Mouse (Mus musculus): ENCODE measurements around the gene Gprc5c. TPM values are rescaled to one million over a fixed set of nuclear protein-coding genes. Genes with fewer than 3 reads are reported as not detected.

The Gprc5c gene
- polyA plus RNA-seq, 1 experiment from 2014 or later = 18.0 TPM

- peak; percentile 79 for ATAC-seq (ENCODE audit: insufficient number of reproducible peaks, insufficient read depth, low FRiP score, low read depth)
- Histone ChIP-seq H3K36me3 (ENCODE audit: control insufficient read depth, insufficient read depth, low read length) (no peaks in the 10 kb centered on the region), H3K4me3 (ENCODE audit: control insufficient read depth in 1 of 2, insufficient read depth in 1 of 2, low read depth in 1 of 2, low read length in 2 of 2) (no peak overlapping the region), H3K9ac (ENCODE audit: low read length) (peak overlapping the region; percentile 52; the same call in 1 of the 2 replicates), H3K4me1 (ENCODE audit: control insufficient read depth in 2 of 2, insufficient read depth in 2 of 2, low read length in 2 of 2) (peaks cover 11 to 14% of the 10 kb centered on the region in 2 experiments), H3K4me2 (ENCODE audit: low read length) (peak overlapping the region; percentile 25), H3K27me3 (ENCODE audit: control insufficient read depth, insufficient read depth, low read length) (peaks cover under 1% of the 10 kb centered on the region; the same call in 1 of the 2 replicates), H3K27ac (replicated peaks in 1 of 2; ENCODE audit: control insufficient read depth in 1 of 2, insufficient read depth in 1 of 2, low read depth in 2 of 2, low read length in 2 of 2) (peak overlapping the region; percentile 85 to 86), H3K9me3 (ENCODE audit: control insufficient read depth, low read length) (peaks cover 4% of the 10 kb centered on the region; the same call in 1 of the 2 replicates)
- 10% methylated on average over 8 of the region's 8 CpGs for WGBS
Measured at GRCm38 (mm10) chr11:114843818-114844463, 7.0 kb upstream of the Gprc5c start.

GRCm38 (mm10) chr11:114844464-114845220 is 6.3 kb upstream of the Gprc5c start:
- H3K9me3 ChIP-seq (ENCODE audit: control insufficient read depth, low read length) = peaks cover 4% of the 10 kb centered on the region; the same call in 1 of the 2 replicates
- H3K36me3 ChIP-seq (ENCODE audit: control insufficient read depth, insufficient read depth, low read length) = no peaks in the 10 kb centered on the region
- peaks cover 4% of the 10 kb centered on the region; the same call in 1 of the 2 replicates for H3K27me3 ChIP-seq (ENCODE audit: control insufficient read depth, insufficient read depth, low read length)
- H3K4me3 ChIP-seq (ENCODE audit: control insufficient read depth in 1 of 2, insufficient read depth in 1 of 2, low read depth in 1 of 2, low read length in 2 of 2) = no peak overlapping the region
- no peak for ATAC-seq (ENCODE audit: insufficient number of reproducible peaks, insufficient read depth, low FRiP score, low read depth)
- H3K9ac ChIP-seq (ENCODE audit: low read length) = peak overlapping the region; percentile 52; the same call in 1 of the 2 replicates
- peak overlapping the region; percentile 25 for H3K4me2 ChIP-seq (ENCODE audit: low read length)
- H3K27ac ChIP-seq (replicated peaks in 1 of 2; ENCODE audit: control insufficient read depth in 1 of 2, insufficient read depth in 1 of 2, low read depth in 2 of 2, low read length in 2 of 2) = peak overlapping the region; percentile 85 to 86
- WGBS = 72% methylated on average over 7 of the region's 7 CpGs
- peaks cover 11 to 14% of the 10 kb centered on the region in 2 experiments for H3K4me1 ChIP-seq (ENCODE audit: control insufficient read depth in 2 of 2, insufficient read depth in 2 of 2, low read length in 2 of 2)

GRCm38 (mm10) chr11:114846336-114846735 is 4.6 kb upstream of the Gprc5c start:
- Histone ChIP-seq H3K4me3 (ENCODE audit: control insufficient read depth in 1 of 2, insufficient read depth in 1 of 2, low read depth in 1 of 2, low read length in 2 of 2) (no peak overlapping the region), H3K27me3 (ENCODE audit: control insufficient read depth, insufficient read depth, low read length) (peaks cover 4% of the 10 kb centered on the region; the same call in 1 of the 2 replicates), H3K4me1 (ENCODE audit: control insufficient read depth in 2 of 2, insufficient read depth in 2 of 2, low read length in 2 of 2) (peaks cover 11 to 14% of the 10 kb centered on the region in 2 experiments), H3K36me3 (ENCODE audit: control insufficient read depth, insufficient read depth, low read length) (no peaks in the 10 kb centered on the region), H3K9ac (ENCODE audit: low read length) (no peak overlapping the region), H3K4me2 (ENCODE audit: low read length) (no peak overlapping the region), H3K9me3 (ENCODE audit: control insufficient read depth, low read length) (peaks cover 3% of the 10 kb centered on the region; the same call in 1 of the 2 replicates), H3K27ac (replicated peaks in 1 of 2; ENCODE audit: control insufficient read depth in 1 of 2, insufficient read depth in 1 of 2, low read depth in 2 of 2, low read length in 2 of 2) (no peak overlapping the region)
- WGBS = 71% methylated on average over 4 of the region's 4 CpGs
- no peak for ATAC-seq (ENCODE audit: insufficient number of reproducible peaks, insufficient read depth, low FRiP score, low read depth)

GRCm38 (mm10) chr11:114847008-114847407 is 3.9 kb upstream of the Gprc5c start:
- no peak for ATAC-seq (ENCODE audit: insufficient number of reproducible peaks, insufficient read depth, low FRiP score, low read depth)
- H3K9me3 ChIP-seq (ENCODE audit: control insufficient read depth, low read length) = no peaks in the 10 kb centered on the region
- H3K27me3 ChIP-seq (ENCODE audit: control insufficient read depth, insufficient read depth, low read length) = peaks cover 4% of the 10 kb centered on the region; the same call in 1 of the 2 replicates
- no peaks in the 10 kb centered on the region for H3K36me3 ChIP-seq (ENCODE audit: control insufficient read depth, insufficient read depth, low read length)
- H3K4me1 ChIP-seq (ENCODE audit: control insufficient read depth in 2 of 2, insufficient read depth in 2 of 2, low read length in 2 of 2) = peaks cover 11 to 14% of the 10 kb centered on the region in 2 experiments
- H3K4me3 ChIP-seq (ENCODE audit: control insufficient read depth in 1 of 2, insufficient read depth in 1 of 2, low read depth in 1 of 2, low read length in 2 of 2) = no peak overlapping the region
- no peak overlapping the region for H3K9ac ChIP-seq (ENCODE audit: low read length)
- no peak overlapping the region for H3K4me2 ChIP-seq (ENCODE audit: low read length)
- no peak overlapping the region for H3K27ac ChIP-seq (replicated peaks in 1 of 2; ENCODE audit: control insufficient read depth in 1 of 2, insufficient read depth in 1 of 2, low read depth in 2 of 2, low read length in 2 of 2)
- 78% methylated on average over 5 of the region's 5 CpGs for WGBS

- 26% methylated on average over 2 of the region's 2 CpGs for WGBS
- no peaks in the 10 kb centered on the region for H3K9me3 ChIP-seq (ENCODE audit: control insufficient read depth, low read length)
- H3K4me2 ChIP-seq (ENCODE audit: low read length) = no peak overlapping the region
- H3K9ac ChIP-seq (ENCODE audit: low read length) = no peak overlapping the region
- H3K27me3 ChIP-seq (ENCODE audit: control insufficient read depth, insufficient read depth, low read length) = peaks cover 4% of the 10 kb centered on the region; the same call in 1 of the 2 replicates
- H3K4me1 ChIP-seq (ENCODE audit: control insufficient read depth in 2 of 2, insufficient read depth in 2 of 2, low read length in 2 of 2) = peaks cover 9% of the 10 kb centered on the region in 2 experiments
- H3K4me3 ChIP-seq (ENCODE audit: control insufficient read depth in 1 of 2, insufficient read depth in 1 of 2, low read depth in 1 of 2, low read length in 2 of 2) = no peak overlapping the region
- no peak overlapping the region for H3K27ac ChIP-seq (replicated peaks in 1 of 2; ENCODE audit: control insufficient read depth in 1 of 2, insufficient read depth in 1 of 2, low read depth in 2 of 2, low read length in 2 of 2)
- no peak for ATAC-seq (ENCODE audit: insufficient number of reproducible peaks, insufficient read depth, low FRiP score, low read depth)
- H3K36me3 ChIP-seq (ENCODE audit: control insufficient read depth, insufficient read depth, low read length) = no peaks in the 10 kb centered on the region
Measured at GRCm38 (mm10) chr11:114849572-114849971, 1.4 kb upstream of the Gprc5c start.

GRCm38 (mm10) chr11:114850066-114850451 is 893 bp upstream of the Gprc5c start:
- 50% methylated on average over 5 of the region's 5 CpGs for WGBS
- Histone ChIP-seq H3K9me3 (ENCODE audit: control insufficient read depth, low read length) (no peaks in the 10 kb centered on the region), H3K27me3 (ENCODE audit: control insufficient read depth, insufficient read depth, low read length) (peaks cover 4% of the 10 kb centered on the region; the same call in 1 of the 2 replicates), H3K36me3 (ENCODE audit: control insufficient read depth, insufficient read depth, low read length) (no peaks in the 10 kb centered on the region), H3K4me1 (ENCODE audit: control insufficient read depth in 2 of 2, insufficient read depth in 2 of 2, low read length in 2 of 2) (peaks cover 5 to 6% of the 10 kb centered on the region in 2 experiments), H3K9ac (ENCODE audit: low read length) (peak overlapping the region; percentile 78), H3K4me3 (ENCODE audit: control insufficient read depth in 1 of 2, insufficient read depth in 1 of 2, low read depth in 1 of 2, low read length in 2 of 2) (peak overlapping the region in 1 of 2 experiments; percentile 75; a peak in 2 of 4 replicates), H3K27ac (replicated peaks in 1 of 2; ENCODE audit: control insufficient read depth in 1 of 2, insufficient read depth in 1 of 2, low read depth in 2 of 2, low read length in 2 of 2) (no peak overlapping the region), H3K4me2 (ENCODE audit: low read length) (peak overlapping the region; percentile 95)
- ATAC-seq (ENCODE audit: insufficient number of reproducible peaks, insufficient read depth, low FRiP score, low read depth) = no peak

GRCm38 (mm10) chr11:114851269-114851607 is 286 bp downstream of the Gprc5c start:
- Histone ChIP-seq H3K4me2 (ENCODE audit: low read length) (peak overlapping the region; percentile 95), H3K9me3 (ENCODE audit: control insufficient read depth, low read length) (no peaks in the 10 kb centered on the region), H3K27ac (replicated peaks in 1 of 2; ENCODE audit: control insufficient read depth in 1 of 2, insufficient read depth in 1 of 2, low read depth in 2 of 2, low read length in 2 of 2) (peak overlapping the region; percentile 80 to 83), H3K9ac (ENCODE audit: low read length) (peak overlapping the region; percentile 78), H3K27me3 (ENCODE audit: control insufficient read depth, insufficient read depth, low read length) (peaks cover 4% of the 10 kb centered on the region; the same call in 1 of the 2 replicates), H3K36me3 (ENCODE audit: control insufficient read depth, insufficient read depth, low read length) (no peaks in the 10 kb centered on the region), H3K4me1 (ENCODE audit: control insufficient read depth in 2 of 2, insufficient read depth in 2 of 2, low read length in 2 of 2) (peaks cover 5 to 6% of the 10 kb centered on the region in 2 experiments), H3K4me3 (ENCODE audit: control insufficient read depth in 1 of 2, insufficient read depth in 1 of 2, low read depth in 1 of 2, low read length in 2 of 2) (peak overlapping the region; percentile 68 to 75)
- ATAC-seq (ENCODE audit: insufficient number of reproducible peaks, insufficient read depth, low FRiP score, low read depth) = no peak
- 1% methylated on average over 27 of the region's 27 CpGs for WGBS

Measured in heart, embryonic 14.5 days (tissue).